Mouse (Mus musculus) testis, adult 2 months (tissue): ENCODE results near the gene Lrrc26. TPM values are rescaled to one million over a fixed set of nuclear protein-coding genes. Genes with fewer than 3 reads are reported as not detected.

Experiments
- H3K27ac ChIP-seq: fragments of 200-500 bp; 2 replicates; pipeline ENCODE4 v1.5.1; 2012; ENCODE audit warnings: low read depth, low read length; ENCODE audit not compliant: control insufficient read depth, insufficient read depth
- H3K27me3 ChIP-seq: fragments of 200-500 bp; 2 replicates; pipeline ENCODE4 v1.6.1; 2012; ENCODE audit warnings: mild to moderate bottlenecking, low read length, moderate library complexity; ENCODE audit not compliant: control insufficient read depth, insufficient read depth
- H3K36me3 ChIP-seq: fragments of 200-500 bp; 2 replicates; pipeline ENCODE4 v1.6.1; 2012; ENCODE audit warnings: mild to moderate bottlenecking, low read length; ENCODE audit not compliant: control insufficient read depth, insufficient read depth
- H3K4me1 ChIP-seq: fragments of 200-500 bp; 2 replicates; pipeline ENCODE4 v1.6.1; 2012; ENCODE audit warnings: low read length; ENCODE audit not compliant: control insufficient read depth, insufficient read depth
- H3K4me3 ChIP-seq: fragments of 200-500 bp; 2 replicates; pipeline ENCODE4 v1.5.1; 2012; ENCODE audit warnings: low read depth, mild to moderate bottlenecking, low read length, moderate library complexity, mixed read lengths; ENCODE audit not compliant: control insufficient read depth
- CTCF ChIP-seq: fragments of 200-500 bp; IDR thresholded peaks from 2 replicates; pipeline ENCODE4 v1.5.1; 2012; ENCODE audit warnings: low read depth, mild to moderate bottlenecking, inconsistent platforms, low read length, moderate library complexity; ENCODE audit not compliant: control insufficient read depth, insufficient read depth, insufficient replicate concordance
- POLR2A ChIP-seq: fragments of 200-500 bp; IDR thresholded peaks from 2 replicates; pipeline ENCODE4 v1.6.1; 2012; ENCODE audit warnings: low read depth, mild to moderate bottlenecking, inconsistent platforms, low read length, moderate library complexity; ENCODE audit not compliant: control insufficient read depth
- polyA plus RNA-seq: library from polyadenylated mRNA; depleted of rRNA; stranded (reverse); fragments of >200 nt; gene quantifications from 2 replicates; pipeline ENCODE4 v1.2.3, GENCODE M21; 2012; rRNA removed

Lrrc26 gene
- polyA plus RNA-seq, 1 experiment = 3.5 TPM

- TF ChIP-seq CTCF (no peak), POLR2A (peak; percentile 96)
- Histone ChIP-seq H3K36me3 (peaks cover 2% of the 10 kb centered on the region), H3K27me3 (no peaks in the 10 kb centered on the region), H3K4me1 (peaks cover 5% of the 10 kb centered on the region), H3K4me3 (peak within 1 kb of the TSS; percentile 100), H3K27ac (peak within 1 kb of the TSS; percentile 99)
Observed at GRCm38 (mm10) chr2:25332286-25333160, 42.8 kb downstream of the Lrrc26 start, which contains the start of gene Man1b1. Gene Man1b1 (plus strand): TSS chr2:25332338.

- Histone ChIP-seq H3K4me1 (peaks cover 5% of the 10 kb centered on the region), H3K4me3 (peak overlapping the region; percentile 100), H3K27ac (no peak overlapping the region), H3K36me3 (peaks cover 3% of the 10 kb centered on the region), H3K27me3 (no peaks in the 10 kb centered on the region)
- no peak for TF ChIP-seq POLR2A
- no peak for TF ChIP-seq CTCF
Observed at GRCm38 (mm10) chr2:25333569-25333968, 43.9 kb downstream of the Lrrc26 start.

GRCm38 (mm10) chr2:25338303-25338702 lies 48.6 kb downstream of the Lrrc26 start:
- TF ChIP-seq CTCF (no peak), POLR2A (no peak)
- no peaks in the 10 kb centered on the region for H3K27me3 ChIP-seq
- H3K36me3 ChIP-seq = peaks cover 4% of the 10 kb centered on the region
- peaks cover 2% of the 10 kb centered on the region; the same call in 1 of the 2 replicates for H3K4me1 ChIP-seq
- peak overlapping the region; percentile 2; the same call in 1 of the 2 replicates for H3K4me3 ChIP-seq
- H3K27ac ChIP-seq = no peak overlapping the region

Other genes with a start within 250 kb of the Lrrc26 start
- 69.1 and 78.2 TPM in 2 replicates for gene Nsmf, start 235.6 kb upstream of the Lrrc26 start, polyA plus RNA-seq
- gene Entpd8, start 209.6 kb upstream of the Lrrc26 start, polyA plus RNA-seq = 0.48 TPM in 2 replicates
- 0.14 and 0.25 TPM in 2 replicates for gene Noxa1, start 194.8 kb upstream of the Lrrc26 start, polyA plus RNA-seq
- gene Nrarp, start 109.2 kb upstream of the Lrrc26 start, polyA plus RNA-seq = 3.8 and 4.0 TPM in 2 replicates
- 0.98 and 1.3 TPM in 2 replicates for gene Tor4a, start 93.0 kb upstream of the Lrrc26 start, polyA plus RNA-seq
- gene Nelfb, start 78.4 kb upstream of the Lrrc26 start, polyA plus RNA-seq = 20.7 and 24.9 TPM in 2 replicates
- 244 and 247 TPM in 2 replicates for gene Stpg3, start 75.3 kb upstream of the Lrrc26 start, polyA plus RNA-seq
- gene Fam166a, start 71.2 kb upstream of the Lrrc26 start, polyA plus RNA-seq = 552 and 576 TPM in 2 replicates
- gene Tubb4b, start 65.2 kb upstream of the Lrrc26 start, polyA plus RNA-seq = 2,564 and 2,638 TPM in 2 replicates
- 0.48 and 0.55 TPM in 2 replicates for gene Slc34a3, start 55.6 kb upstream of the Lrrc26 start, polyA plus RNA-seq
- 0.05 TPM in 1 of 2 replicates, not detected in the other for gene Rnf224, start 53.1 kb upstream of the Lrrc26 start, polyA plus RNA-seq
- gene Rnf208, start 47.7 kb upstream of the Lrrc26 start, polyA plus RNA-seq = 7.4 and 8.1 TPM in 2 replicates
- gene Cysrt1, start 47.5 kb upstream of the Lrrc26 start, polyA plus RNA-seq = 0.12 and 0.31 TPM in 2 replicates
- gene AL732309.1, start 43.1 kb upstream of the Lrrc26 start, polyA plus RNA-seq = 7.0 and 7.9 TPM in 2 replicates
- 63.3 and 69.3 TPM in 2 replicates for gene Tmem203, start 34.5 kb upstream of the Lrrc26 start, polyA plus RNA-seq
- 357 and 363 TPM in 2 replicates for gene Tprn, start 27.3 kb upstream of the Lrrc26 start, polyA plus RNA-seq
- 54.9 and 64.2 TPM in 2 replicates for gene Ssna1, start 17.5 kb upstream of the Lrrc26 start, polyA plus RNA-seq
- 29.3 and 32.3 TPM in 2 replicates for gene Anapc2, start 17.4 kb upstream of the Lrrc26 start, polyA plus RNA-seq
- gene Tmem210, start 1.8 kb upstream of the Lrrc26 start, polyA plus RNA-seq = 830 and 870 TPM in 2 replicates
- 0.38 and 0.75 TPM in 2 replicates for gene Grin1, start 29.3 kb downstream of the Lrrc26 start, polyA plus RNA-seq
- gene Man1b1, start 42.4 kb downstream of the Lrrc26 start, polyA plus RNA-seq = 25.4 and 29.3 TPM in 2 replicates
- 4.0 and 5.0 TPM in 2 replicates for gene Dpp7, start 66.4 kb downstream of the Lrrc26 start, polyA plus RNA-seq
- gene Uap1l1, start 75.8 kb downstream of the Lrrc26 start, polyA plus RNA-seq = 1.7 and 2.2 TPM in 2 replicates
- gene Sapcd2, start 82.4 kb downstream of the Lrrc26 start, polyA plus RNA-seq = 1.1 and 1.3 TPM in 2 replicates
- gene Entpd2, start 106.0 kb downstream of the Lrrc26 start, polyA plus RNA-seq = 6.2 and 6.5 TPM in 2 replicates
- 13.6 and 15.9 TPM in 2 replicates for gene Npdc1, start 109.4 kb downstream of the Lrrc26 start, polyA plus RNA-seq
- 0.10 TPM in 1 of 2 replicates, not detected in the other for gene Fut7, start 133.4 kb downstream of the Lrrc26 start, polyA plus RNA-seq
- gene Abca2, start 138.8 kb downstream of the Lrrc26 start, polyA plus RNA-seq = 17.3 and 18.3 TPM in 2 replicates
- gene Clic3, start 166.9 kb downstream of the Lrrc26 start, polyA plus RNA-seq = 0.78 and 11.8 TPM in 2 replicates
- 34.3 and 35.8 TPM in 2 replicates for gene Paxx, start 171.2 kb downstream of the Lrrc26 start, polyA plus RNA-seq
- 311 and 369 TPM in 2 replicates for gene Ptgds, start 180.1 kb downstream of the Lrrc26 start, polyA plus RNA-seq
- gene Lcn12, start 204.0 kb downstream of the Lrrc26 start, polyA plus RNA-seq = 5.7 TPM in 1 of 2 replicates, not detected in the other
- 137 and 166 TPM in 2 replicates for gene Fbxw5, start 210.8 kb downstream of the Lrrc26 start, polyA plus RNA-seq
- 58.4 and 70.5 TPM in 2 replicates for gene C8g, start 211.8 kb downstream of the Lrrc26 start, polyA plus RNA-seq